In the genomic region with DNA sequence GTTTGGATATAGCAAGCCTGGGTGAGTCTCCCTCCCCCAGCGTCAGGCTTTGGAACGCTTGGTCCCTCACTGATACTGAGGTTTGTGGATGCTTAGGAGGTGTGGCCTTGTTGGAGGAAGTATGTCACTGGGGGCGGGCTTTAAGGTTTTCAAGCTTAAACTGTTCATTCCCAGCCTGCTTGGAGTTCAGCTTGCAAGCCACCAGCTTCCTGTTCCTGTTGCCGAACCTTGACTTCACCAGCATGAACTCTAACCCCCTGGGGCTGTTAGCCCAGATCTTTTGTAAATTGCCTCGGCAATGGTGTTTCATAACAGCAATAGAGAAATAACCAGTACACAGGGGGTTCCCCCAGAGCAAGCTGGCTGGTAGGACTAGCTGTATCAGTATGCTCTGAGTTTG, we compare ENCODE assay signal across 9 mouse cellular contexts.
DNase-seq lines count a peak whose midpoint lies in the region; ATAC-seq lines count a peak whose summit lies in the region.
"Had no signal": no experiment of that assay in that cellular context is flagged by ENCODE, and none has a peak within 500 bp of the region (broad histone marks: within the 10 kb centered on the region; RNA-seq: fewer than 3 reads in every experiment).

No protein-coding gene starts in this region.

- no peak overlapping the region for H3K4me3 ChIP-seq in midbrain, embryonic 10.5 days
- no peak overlapping the region for H3K4me3 ChIP-seq in midbrain, embryonic 11.5 days (ENCODE audit: low read depth, low read length)
- H3K4me3 ChIP-seq: heart, embryonic 15.5 days had no signal

- DNase-seq in cerebellum, adult 9-10 months = peak; percentile 26
- no peak for DNase-seq in cerebellum, postnatal 4 days (ENCODE audit: low spot score in 2 of 2)
- no peak for DNase-seq in midbrain, embryonic 10.5 days (ENCODE audit: low spot score)
- DNase-seq in midbrain, embryonic 11.5 days (ENCODE audit: low spot score, missing footprints) = no peak
- DNase-seq in fat pad, adult 2 months (ENCODE audit: extremely low read depth, low read depth, low spot score) = peak; percentile 52
- DNase-seq in lung, postnatal 10 days = peak; percentile 46
- DNase-seq in urinary bladder, postnatal 4 days (ENCODE audit: low spot score in 2 of 2) = no peak
- no peak for DNase-seq in frontal cortex, postnatal 25 days (ENCODE audit: low spot score in 2 of 2)

- no peaks in the 10 kb centered on the region for H3K27me3 ChIP-seq in midbrain, embryonic 10.5 days (ENCODE audit: low read depth, poor library complexity, severe bottlenecking)
- H3K27me3 ChIP-seq in midbrain, embryonic 11.5 days (ENCODE audit: control insufficient read depth, insufficient read depth, low read length) = no peaks in the 10 kb centered on the region
- H3K27me3 ChIP-seq: heart, embryonic 15.5 days had no signal

- peak overlapping the region; percentile 82 for H3K27ac ChIP-seq in midbrain, embryonic 10.5 days (replicated peaks)
- H3K27ac ChIP-seq in midbrain, embryonic 11.5 days (ENCODE audit: low read depth, low read length) = no peak overlapping the region
- H3K27ac ChIP-seq: heart, embryonic 15.5 days had no signal

- no peak overlapping the region for H3K9ac ChIP-seq in midbrain, embryonic 11.5 days (ENCODE audit: low read length)
- H3K9ac ChIP-seq: heart, embryonic 15.5 days had no signal

- 76% methylated on average over 5 of the region's 5 CpGs for WGBS in midbrain, embryonic 10.5 days
- 70% methylated on average over 5 of the region's 5 CpGs for WGBS in midbrain, embryonic 11.5 days

- no peaks in the 10 kb centered on the region for H3K9me3 ChIP-seq in midbrain, embryonic 10.5 days (replicated peaks)
- H3K9me3 ChIP-seq in midbrain, embryonic 11.5 days (ENCODE audit: control insufficient read depth, low read length) = no peaks in the 10 kb centered on the region
- H3K9me3 ChIP-seq: heart, embryonic 15.5 days had no signal

- H3K4me2 ChIP-seq in midbrain, embryonic 11.5 days = no peak overlapping the region
- H3K4me2 ChIP-seq: heart, embryonic 15.5 days had no signal

- peaks cover 26% of the 10 kb centered on the region for H3K4me1 ChIP-seq in midbrain, embryonic 10.5 days
- peaks cover 15% of the 10 kb centered on the region for H3K4me1 ChIP-seq in midbrain, embryonic 11.5 days (ENCODE audit: control insufficient read depth, insufficient read depth, low read length)

- ATAC-seq in midbrain, embryonic 11.5 days (ENCODE audit: low FRiP score) = no peak

- no peaks in the 10 kb centered on the region for H3K36me3 ChIP-seq in midbrain, embryonic 10.5 days
- H3K36me3 ChIP-seq in midbrain, embryonic 11.5 days (ENCODE audit: control insufficient read depth, insufficient read depth, low read length) = no peaks in the 10 kb centered on the region
- H3K36me3 ChIP-seq: heart, embryonic 15.5 days had no signal

Comparison
In these comparisons a context has a peak if more than half of its experiments do, and no peak if none do; other contexts are left out.
1. DNase-seq: peak in cerebellum, adult 9-10 months (single experiment), fat pad, adult 2 months (single experiment) and lung, postnatal 10 days (single experiment); none in cerebellum, postnatal 4 days (0 of 2), midbrain, embryonic 10.5 days (single experiment), midbrain, embryonic 11.5 days (single experiment), urinary bladder, postnatal 4 days (0 of 2) and frontal cortex, postnatal 25 days (0 of 2).